Mouse (Mus musculus) mouse embryonic stem cell (cell line): ENCODE data around the gene Mog.

Experiments
- in situ Hi-C, 2 experiments: fragments of 300-500 bp; cut with MboI; formaldehyde crosslinking; loops; 1 replicate in 1 of 2; 3 replicates in 1 of 2; pipeline ENCODE4 v1.14.3; 2019 to 2020; ENCODE audit warnings: low sequenced_read_pairs in 2 of 2, low pct_unique_long_range_greater_than_20kb in 1 of 2, mixed read lengths in 1 of 2; ENCODE audit not compliant: unreplicated experiment in 1 of 2

The Mog gene

GRCm38 (mm10) chr17:36972791-36973190, 50.4 kb downstream of the Mog start:
- in situ Hi-C loops = no loop called here

DNA sequence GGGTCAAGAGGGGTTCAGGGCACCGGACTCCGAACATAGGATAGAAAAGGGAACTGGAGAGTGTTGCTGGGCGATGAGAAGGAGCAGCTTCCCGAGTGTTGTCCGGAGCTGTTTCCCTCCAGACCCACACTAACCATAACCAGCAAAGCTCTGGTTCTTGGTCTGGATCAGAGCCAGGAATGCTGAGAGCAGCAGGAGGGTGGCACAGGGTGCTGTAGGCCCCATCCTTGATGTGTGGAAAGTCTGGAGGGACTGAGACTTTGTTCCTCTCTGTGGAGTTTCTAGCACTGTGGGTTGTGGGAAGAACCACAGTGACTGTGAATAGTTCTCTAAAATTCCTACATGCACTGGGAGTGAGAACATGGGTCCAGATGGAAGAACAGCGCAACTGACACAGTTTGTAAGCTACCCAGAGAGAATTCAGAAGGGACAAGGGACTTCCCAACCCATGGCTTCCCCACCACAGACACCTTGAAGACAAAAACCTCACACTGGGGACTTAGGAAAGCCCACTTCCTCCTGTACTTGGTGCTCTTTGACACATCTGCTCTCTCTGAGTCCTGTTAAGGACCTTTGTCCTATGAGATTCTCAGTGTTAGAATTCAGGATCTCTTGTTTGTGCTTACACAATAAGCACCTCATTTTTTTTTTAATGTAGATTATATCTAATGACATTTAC, 51.9 kb downstream of the Mog start:
- in situ Hi-C loops = no loop called here

DNA sequence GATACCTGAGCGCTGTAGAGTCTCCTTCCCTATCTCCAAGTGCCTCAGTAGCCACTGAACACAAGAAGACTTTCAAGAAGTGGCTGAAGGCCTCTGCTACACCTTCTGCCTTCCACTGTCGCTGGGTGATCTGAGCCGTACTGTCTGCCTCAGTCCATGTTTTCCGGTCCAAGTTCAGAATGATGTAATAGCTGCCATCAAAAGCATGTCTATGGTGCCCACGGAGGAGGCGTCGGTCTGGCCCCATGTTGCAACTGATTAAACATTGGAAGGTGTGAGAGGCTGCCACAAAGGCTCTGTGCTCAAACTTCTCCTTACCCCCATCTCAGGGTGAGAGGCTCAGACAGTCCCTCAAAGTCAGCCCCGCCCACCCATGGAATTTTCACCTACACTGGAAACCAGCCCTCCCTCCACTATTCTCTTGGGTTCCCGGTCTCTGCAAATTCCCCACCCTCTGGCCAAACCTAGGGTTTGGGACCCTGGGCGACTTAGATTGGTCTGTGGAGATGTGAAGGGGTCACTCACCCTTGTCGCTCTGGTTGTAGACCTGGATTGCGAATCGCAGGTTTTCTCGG, 52.8 kb downstream of the Mog start:
- in situ Hi-C loops = no loop called here

GRCm38 (mm10) chr17:36966875-36967274, 56.3 kb downstream of the Mog start:
- in situ Hi-C loops = no loop called here

DNA sequence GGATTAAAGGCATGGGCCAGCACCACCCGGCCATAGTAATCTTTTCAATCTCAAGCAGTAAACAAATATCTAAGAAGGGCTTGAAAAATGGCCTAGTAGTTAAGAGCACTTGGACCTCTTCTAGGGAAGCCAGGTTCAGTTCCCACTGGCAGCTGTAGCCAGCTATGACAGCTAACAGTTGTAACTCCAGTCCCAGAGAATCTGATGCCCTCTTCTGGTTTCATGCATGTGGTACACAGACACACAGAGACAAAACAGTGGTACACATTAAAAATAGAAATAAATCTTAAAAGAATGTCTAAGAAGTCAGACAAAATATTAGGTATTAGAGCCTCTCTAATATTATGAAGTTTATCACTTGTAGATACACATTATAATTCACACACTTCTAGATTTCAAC, 62.1 kb downstream of the Mog start:
- in situ Hi-C loops = no loop called here
